Mouse (Mus musculus): Measurements from ENCODE around the gene Rrp1.
A peak's percentile ranks its signal among the peaks of the same experiment; 100 is the strongest.

Gene Rrp1

DNA sequence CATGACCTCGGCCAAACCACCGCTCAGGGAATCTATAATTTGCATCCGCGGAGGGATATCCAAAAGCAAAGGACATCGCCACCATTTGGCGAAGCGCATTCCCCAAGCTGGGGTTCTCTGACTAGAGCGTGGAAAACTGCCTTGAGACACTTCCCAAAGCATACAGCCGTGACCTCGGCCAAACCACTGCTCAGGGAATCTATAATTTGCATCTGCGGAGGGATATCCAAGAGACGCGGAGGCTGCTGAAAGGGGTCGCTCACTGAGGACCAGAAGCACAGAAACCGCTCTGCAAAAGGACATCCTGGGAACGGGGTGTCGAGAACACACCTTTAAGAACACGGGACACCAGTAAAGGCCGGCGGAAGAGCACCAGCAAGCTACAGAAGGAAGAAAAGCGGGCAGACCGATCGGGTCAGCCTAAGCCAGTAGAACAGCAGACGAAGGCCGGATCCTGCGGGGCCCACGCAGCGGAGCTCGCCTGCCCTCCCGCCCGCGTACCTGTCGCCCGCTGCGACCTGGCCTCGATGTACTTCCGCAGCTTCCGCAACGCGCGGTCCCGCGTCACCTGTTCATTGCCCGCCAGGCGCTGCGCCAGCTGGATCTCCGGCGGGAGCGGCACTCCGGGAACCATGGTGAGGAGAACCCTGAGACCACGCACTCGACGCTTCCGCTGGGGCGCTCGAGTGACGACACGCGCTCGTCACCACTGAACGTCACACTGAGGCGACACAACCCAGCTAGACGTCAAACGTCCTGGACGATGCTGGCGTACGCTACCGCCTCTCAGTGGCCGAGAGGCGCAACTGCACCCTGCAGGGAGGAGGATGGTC lies at the start of gene Rrp1:
TSS of gene Rrp1 (minus strand) at position 725 of the 833 bp plus-strand sequence.
- TF ChIP-seq GATA4 (IDR thresholded peaks at IDR 0.05; ENCODE audit: insufficient replicate concordance, low read length) = peak; percentile 23; the same call in 1 of the 2 replicates

DNA sequence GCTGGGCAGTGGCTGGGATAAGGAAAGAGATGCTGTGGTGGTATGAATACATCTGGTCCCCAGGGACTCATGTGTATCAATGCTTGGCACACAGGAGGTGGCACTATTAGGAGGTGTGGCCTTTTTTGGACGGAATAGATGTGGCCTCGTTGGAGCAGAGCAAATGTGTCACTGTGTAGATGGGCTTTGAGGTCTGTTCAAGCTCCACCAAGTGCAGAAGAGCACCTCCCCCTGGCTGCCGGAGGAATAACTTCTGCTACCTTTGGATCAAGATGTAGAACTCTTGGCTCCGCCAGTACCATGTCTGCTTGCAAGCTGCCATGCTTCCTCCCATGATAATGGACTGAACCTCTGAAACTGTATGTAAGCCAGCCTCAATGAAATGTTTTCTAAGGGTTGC lies 48.9 kb upstream of the Rrp1 start:
- TF ChIP-seq GATA4 (IDR thresholded peaks at IDR 0.05; ENCODE audit: insufficient replicate concordance, low read length) = no peak

DNA sequence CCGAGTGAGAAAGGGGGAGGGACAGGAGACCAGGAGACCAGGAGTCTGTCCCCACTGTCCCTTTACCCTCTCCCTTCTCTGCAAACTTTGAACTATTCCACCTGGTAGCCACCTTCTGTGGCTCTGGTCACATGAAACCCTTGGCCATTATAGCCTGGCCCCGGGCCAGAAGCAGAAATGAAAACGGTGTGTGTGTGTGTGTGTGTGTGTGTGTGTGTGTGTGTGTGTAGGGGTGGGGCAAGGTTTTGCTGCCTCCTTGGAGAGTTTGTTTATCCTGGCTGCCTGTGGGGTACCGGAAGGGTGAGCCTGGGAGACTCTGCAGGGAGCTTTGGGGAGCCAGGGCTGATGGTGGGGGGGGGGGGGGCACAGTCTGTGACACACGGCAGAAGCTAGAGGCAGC lies 47.6 kb upstream of the Rrp1 start:
- TF ChIP-seq GATA4 (IDR thresholded peaks at IDR 0.05; ENCODE audit: insufficient replicate concordance, low read length) = no peak

DNA sequence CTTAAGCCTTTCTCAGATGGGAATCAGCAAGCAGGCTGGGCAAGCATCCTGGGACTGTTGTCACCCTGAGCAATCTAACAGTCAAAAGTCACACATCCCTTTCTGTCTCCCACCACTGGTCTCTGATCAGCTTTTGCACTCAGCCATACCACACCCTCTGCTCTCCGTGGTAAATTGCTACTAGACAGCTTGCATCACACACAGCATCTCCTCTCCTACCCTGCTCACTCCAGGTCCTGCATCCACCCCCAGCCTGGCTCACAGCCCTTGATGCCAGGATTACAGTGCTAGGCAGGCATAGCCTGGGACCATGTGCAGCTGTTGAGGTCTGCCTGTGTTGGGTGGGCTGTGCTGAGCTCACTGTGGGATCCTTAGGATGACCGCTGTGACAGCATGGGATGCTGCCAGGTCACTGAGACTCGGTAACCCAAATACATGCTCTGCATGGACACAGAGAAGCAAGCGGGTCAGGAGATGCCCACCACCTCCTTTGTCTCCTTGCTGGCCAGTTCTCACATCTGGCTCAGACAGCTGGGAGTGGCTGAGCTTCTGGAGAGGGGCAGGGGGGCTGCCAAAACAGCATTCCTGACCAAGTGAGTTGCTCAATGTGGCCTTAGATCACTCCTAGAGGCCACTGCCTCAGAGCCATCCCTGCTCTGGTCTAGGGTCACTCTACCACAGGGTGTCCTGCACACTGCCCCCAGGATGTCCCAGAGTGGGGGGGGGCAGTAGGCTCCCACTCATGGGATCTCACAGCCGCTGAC lies 45.7 kb upstream of the Rrp1 start:
- TF ChIP-seq GATA4 (IDR thresholded peaks at IDR 0.05; ENCODE audit: insufficient replicate concordance, low read length) = no peak

GRCm38 (mm10) chr10:78457495-78458347 lies 44.9 kb upstream of the Rrp1 start:
- no peak for TF ChIP-seq GATA4 (IDR thresholded peaks at IDR 0.05; ENCODE audit: insufficient replicate concordance, low read length)

DNA sequence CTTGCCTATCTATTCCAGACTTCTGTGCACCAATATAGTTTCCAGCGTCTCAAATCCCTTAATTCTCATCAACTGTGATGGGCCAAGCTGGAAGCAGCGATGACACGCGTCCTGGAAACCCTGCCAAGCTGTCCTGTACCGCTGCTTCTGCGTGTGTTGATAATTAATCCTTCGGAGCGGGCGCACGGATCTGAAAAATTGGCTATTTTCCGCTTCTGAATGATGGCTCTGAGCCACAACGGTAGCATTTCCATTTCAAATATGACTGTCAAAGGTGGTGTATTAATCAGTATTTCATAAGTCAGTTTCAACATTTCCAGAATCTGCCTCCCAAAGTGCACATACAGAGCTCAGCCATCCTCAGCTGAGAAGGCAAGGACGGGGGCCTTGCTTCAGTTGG lies 43.9 kb upstream of the Rrp1 start:
- no peak for TF ChIP-seq GATA4 (IDR thresholded peaks at IDR 0.05; ENCODE audit: insufficient replicate concordance, low read length)

GRCm38 (mm10) chr10:78452641-78453040 lies 39.8 kb upstream of the Rrp1 start:
- no peak for TF ChIP-seq GATA4 (IDR thresholded peaks at IDR 0.05; ENCODE audit: insufficient replicate concordance, low read length)

DNA sequence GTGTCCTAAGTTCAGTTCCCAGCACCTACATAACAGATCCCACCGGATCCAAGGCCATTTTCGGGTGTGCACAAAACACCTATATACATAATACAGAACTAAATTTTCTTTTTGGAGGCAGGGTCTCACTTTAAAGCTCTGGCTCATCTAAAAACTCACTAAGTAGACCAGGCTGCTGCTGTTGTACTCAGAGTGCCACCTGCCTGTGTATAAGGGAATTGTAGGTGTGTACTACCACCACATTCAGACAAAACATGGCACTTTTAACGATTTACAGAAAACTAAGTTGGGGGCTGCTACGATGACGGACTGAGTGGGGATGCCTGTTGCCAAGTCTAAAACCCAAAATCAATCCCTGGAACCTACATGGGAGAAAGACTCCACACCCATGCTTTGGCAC lies 37.9 kb upstream of the Rrp1 start:
- no peak for TF ChIP-seq GATA4 (IDR thresholded peaks at IDR 0.05; ENCODE audit: insufficient replicate concordance, low read length)

GRCm38 (mm10) chr10:78447396-78447795 lies 34.6 kb upstream of the Rrp1 start:
- TF ChIP-seq GATA4 (IDR thresholded peaks at IDR 0.05; ENCODE audit: insufficient replicate concordance, low read length) = no peak

DNA sequence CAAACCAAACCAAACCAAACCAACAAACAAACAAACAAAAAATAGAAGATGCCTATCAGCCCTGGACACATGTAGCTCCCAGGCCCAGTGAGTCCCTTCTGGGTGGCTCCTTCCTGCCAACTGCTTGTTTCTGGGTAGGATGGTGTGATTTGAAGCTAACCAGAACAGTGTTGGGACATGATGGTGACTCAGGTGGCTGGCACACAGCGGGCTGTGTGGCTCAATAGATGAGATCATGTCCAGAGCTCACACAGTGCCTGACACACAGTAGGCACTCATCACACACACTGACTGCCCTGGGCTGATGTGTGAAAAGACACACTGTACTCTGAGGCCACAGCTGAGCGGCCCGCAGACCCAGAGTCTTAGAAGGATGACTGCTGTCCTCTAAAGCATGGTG lies 33.4 kb upstream of the Rrp1 start:
- no peak for TF ChIP-seq GATA4 (IDR thresholded peaks at IDR 0.05; ENCODE audit: insufficient replicate concordance, low read length)

- no peak for TF ChIP-seq GATA4 (IDR thresholded peaks at IDR 0.05; ENCODE audit: insufficient replicate concordance, low read length)
These were observed 29.4 kb upstream of the Rrp1 start for GRCm38 (mm10) chr10:78442292-78442691.

DNA sequence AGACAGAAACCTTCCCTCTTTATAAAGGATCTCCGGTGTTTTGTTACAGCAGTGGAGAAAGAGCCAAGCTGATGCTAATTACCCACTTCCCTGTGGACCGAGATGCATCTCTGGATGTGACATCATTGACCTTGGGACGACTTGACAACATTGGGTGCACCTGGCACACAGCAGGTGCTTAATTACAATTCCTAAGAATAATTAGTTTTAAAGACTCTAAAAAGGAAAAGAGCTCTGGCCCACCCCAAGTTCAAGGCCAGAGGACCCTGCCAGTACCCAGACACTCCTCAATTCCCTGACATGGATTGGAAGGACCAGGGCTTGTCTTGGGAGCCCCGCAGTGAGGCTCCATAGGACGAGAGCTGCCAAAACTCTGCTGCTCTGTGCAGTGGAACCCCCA lies 28.8 kb upstream of the Rrp1 start:
- no peak for TF ChIP-seq GATA4 (IDR thresholded peaks at IDR 0.05; ENCODE audit: insufficient replicate concordance, low read length)

DNA sequence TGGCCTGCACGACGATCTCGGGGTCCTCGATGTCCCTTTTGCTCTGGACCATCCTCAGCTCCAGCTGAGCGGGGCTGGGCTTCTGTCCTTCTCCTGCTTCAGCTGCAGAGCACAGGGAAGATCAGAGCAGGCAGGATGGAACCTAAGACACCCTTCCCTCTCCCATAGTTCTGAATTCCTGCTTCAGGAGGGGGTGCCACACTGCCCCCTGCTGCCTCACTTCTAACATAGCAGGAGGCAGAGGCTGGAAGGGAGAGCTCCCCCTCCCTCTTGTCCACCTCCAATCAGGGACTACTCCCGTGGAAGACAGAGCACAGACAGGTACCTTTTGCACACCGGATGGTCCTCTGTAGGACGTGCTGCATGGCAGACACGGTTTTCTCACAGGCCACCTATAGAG lies 28.0 kb upstream of the Rrp1 start:
- TF ChIP-seq GATA4 (IDR thresholded peaks at IDR 0.05; ENCODE audit: insufficient replicate concordance, low read length) = no peak

- no peak for TF ChIP-seq GATA4 (IDR thresholded peaks at IDR 0.05; ENCODE audit: insufficient replicate concordance, low read length)
These were observed 27.1 kb upstream of the Rrp1 start for GRCm38 (mm10) chr10:78439990-78440389.

DNA sequence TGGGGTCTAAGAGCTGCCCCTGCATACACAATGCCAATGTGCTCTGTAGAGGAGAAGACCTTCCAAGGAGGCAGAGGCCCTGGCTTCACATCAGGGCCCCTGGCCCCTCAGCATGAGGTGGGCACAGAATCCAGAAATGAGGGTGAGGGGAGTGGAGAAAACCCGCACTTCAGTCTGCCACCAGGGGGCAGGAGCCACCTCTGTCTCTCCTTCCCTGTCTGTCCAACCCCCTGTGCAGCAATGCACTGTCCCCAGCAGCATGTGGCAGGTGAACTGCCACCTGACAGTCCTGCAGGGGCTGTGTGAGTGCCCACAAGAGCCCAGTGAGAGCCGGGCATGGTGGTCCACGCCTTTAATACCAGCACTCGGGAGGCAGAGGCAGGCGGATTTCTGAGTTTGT lies 26.7 kb upstream of the Rrp1 start:
- TF ChIP-seq GATA4 (IDR thresholded peaks at IDR 0.05; ENCODE audit: insufficient replicate concordance, low read length) = no peak

Data from liver, adult (tissue).